Mouse (Mus musculus) v-Abl transformed pro-B cells (cell line): Measurements from ENCODE around the gene Angptl8.

Experiments
- in situ Hi-C, 2 experiments: fragments of 400-800 bp; cut with MboI; formaldehyde crosslinking; loops; one replicate each; pipeline ENCODE4 v1.15.1; 2025; ENCODE audit not compliant: unreplicated experiment in 2 of 2

Gene Angptl8

GRCm38 (mm10) chr9:21870879-21871524, 35.7 kb downstream of the Angptl8 start:
- in situ Hi-C loops = no loop called here

GRCm38 (mm10) chr9:21872204-21872603, 36.9 kb downstream of the Angptl8 start:
- in situ Hi-C loops = no loop called here

- in situ Hi-C loops = no loop called here
These were observed 41.3 kb downstream of the Angptl8 start for GRCm38 (mm10) chr9:21876601-21877000.
